Mouse (Mus musculus): ENCODE results near the gene Sugp2. TPM values are rescaled to one million over a fixed set of nuclear protein-coding genes. Genes with fewer than 3 reads are reported as not detected.

Gene Sugp2
- total RNA-seq, 2 experiments from 2014 or later, result 56.4 to 62.5 TPM

DNA sequence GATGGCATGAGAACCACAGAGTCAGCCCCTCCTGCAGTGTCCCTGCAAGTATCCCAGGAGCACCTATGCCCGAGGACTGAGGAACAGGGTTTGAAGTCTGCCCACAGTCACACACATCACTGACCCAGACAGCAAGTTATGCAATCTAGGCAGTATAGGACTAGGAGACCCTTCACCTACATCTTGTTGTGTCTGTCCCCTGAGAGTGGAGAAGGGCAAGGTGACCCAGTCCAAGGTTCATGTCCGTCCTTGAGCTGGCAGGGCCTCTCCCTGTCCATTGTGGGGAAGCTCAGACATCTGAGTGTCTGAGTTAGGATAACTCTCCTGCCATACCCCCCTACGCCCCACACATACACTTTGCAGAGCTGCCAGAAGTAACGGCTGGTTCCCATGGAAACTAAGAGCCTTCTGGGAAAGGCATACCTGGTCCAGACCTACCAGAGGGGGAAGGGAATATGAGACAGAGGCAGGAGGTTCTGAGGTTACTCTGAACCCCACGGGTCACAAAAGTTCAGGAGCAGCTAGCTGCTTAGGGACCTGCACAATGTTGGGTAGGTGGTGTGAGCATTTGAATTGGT, 14.8 kb upstream of the Sugp2 start:
- ATAC-seq (replicated peaks; ENCODE audit: poor library complexity, severe bottlenecking), result no peak

DNA sequence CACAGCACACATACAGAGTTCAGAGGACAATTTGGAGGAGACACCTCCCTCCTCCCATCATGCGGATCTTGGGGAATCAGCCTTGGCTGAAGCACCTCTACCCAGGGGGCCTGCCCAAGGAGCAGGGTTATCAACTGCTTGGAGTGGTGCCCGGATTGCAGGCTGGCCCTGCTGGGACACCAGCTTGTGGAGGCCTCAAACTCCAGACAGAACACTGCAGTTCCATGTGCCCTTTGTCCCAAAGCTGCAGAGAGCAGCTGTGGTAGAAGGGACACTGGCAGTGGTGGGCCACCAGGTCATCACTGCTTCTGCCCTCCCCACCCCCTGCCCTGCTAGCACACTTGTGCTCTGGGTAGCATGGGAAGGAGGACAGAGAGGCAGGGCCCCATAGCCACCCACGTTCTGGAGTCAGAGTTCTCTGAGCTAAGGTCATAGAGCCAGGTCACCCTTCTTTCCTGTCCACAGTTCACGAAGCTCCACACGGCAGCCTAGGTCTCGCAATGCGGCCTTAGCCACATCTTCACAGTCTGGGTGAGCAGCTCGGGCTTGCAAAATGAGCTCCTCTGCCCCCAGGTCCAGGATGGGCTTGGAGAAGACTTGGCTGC, 13.7 kb upstream of the Sugp2 start:
- no peak for ATAC-seq (replicated peaks; ENCODE audit: poor library complexity, severe bottlenecking)

DNA sequence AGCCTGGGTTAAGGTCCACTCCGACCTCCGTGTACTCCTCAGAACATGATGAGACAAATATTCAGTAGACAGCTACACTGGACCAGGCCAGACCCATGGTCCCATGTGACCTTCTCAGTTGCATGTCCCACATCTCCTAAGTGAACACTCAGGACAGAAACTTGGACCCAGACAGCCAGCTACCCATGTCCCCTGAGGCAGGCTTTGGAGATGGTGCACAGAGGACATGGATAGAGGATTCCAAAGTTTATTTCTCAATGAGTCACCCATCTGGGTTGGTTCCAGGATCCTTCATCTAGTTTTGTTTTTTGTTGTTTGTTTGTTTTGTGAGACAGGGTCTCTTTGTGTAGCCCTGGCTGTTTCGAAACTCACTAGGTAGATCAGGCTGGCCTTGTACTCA, 13.1 kb upstream of the Sugp2 start:
- ATAC-seq (replicated peaks; ENCODE audit: poor library complexity, severe bottlenecking), result no peak

DNA sequence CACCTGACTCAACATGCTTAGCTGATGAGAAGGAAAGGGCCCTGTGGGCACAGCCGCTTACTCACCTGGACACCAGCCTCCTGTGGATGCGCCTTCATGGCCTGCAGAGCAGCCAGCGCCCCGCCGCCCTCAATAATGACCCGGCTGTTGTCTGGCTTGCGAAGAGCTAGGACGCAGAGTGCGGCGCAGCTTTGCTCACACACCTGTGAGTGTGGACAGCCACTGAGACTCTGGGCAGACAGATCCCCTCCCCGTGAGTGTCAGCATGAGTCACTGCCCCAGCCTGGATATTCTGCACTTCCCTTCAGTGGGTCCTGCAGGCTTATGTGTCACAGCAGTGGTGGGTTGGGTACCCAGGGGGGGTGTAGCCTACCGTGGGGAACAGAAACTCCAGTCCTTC, 12.0 kb upstream of the Sugp2 start:
- ATAC-seq (replicated peaks; ENCODE audit: poor library complexity, severe bottlenecking), result peak; percentile 49

DNA sequence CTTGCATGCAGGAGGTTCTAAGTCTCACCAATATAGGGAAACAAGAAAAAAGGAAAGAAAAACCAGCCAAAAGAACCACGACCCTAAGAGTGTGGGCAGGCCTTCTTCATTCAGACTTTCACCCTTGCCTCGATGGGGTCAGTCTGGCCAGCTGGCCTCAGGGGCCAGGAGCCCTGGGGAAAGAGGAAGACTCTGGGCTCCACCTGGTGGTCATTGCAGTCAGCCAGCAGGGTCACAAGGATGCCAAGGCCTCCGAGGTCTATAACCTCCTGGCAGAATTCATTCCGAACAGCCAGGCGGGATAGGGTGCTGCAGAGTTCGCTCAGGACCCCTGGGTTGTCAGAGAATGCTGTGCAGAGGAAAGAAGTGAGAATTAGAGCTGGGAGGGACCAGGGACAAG, 10.7 kb upstream of the Sugp2 start:
- ATAC-seq (replicated peaks; ENCODE audit: poor library complexity, severe bottlenecking), result no peak

DNA sequence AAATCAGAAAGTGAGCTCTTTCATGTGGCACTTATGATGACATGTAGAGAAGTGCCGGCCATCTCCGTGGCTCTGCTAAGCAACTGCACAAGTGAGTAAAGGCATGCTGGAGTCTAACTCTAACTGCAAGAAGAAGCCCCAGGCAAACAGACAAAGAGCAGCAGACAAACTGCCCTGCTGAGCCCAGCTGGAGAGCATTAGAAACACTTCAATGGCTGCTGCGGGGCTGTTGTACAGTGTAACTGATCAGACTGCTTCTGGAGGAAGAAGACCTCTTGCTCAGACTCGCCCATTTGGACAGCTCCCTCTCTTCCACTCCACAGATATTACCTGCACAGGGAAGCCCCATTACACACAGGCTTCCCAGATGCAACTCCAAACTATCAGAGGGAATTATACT, 6.0 kb upstream of the Sugp2 start:
- no peak for ATAC-seq (replicated peaks; ENCODE audit: poor library complexity, severe bottlenecking)

DNA sequence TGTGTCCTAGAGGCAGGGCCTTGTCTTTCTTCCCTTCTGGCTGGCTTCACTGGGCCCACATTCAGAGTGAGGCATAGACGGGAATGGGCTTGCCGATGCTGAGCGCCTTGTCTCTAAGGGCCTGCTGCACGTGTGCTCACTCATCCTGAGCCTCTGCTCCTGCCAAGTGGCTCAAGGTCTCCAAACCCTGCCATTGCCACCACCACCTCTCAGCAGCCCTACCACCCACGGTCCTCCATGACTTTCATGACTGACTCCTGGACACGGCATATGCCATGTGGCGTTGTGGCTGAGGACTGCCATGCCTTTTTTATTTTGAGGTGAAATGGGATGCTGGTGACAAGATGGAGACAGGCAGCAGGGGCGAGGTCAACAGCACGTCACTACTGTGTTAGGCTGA, 3.2 kb upstream of the Sugp2 start:
- no peak for ATAC-seq (replicated peaks; ENCODE audit: poor library complexity, severe bottlenecking)

DNA sequence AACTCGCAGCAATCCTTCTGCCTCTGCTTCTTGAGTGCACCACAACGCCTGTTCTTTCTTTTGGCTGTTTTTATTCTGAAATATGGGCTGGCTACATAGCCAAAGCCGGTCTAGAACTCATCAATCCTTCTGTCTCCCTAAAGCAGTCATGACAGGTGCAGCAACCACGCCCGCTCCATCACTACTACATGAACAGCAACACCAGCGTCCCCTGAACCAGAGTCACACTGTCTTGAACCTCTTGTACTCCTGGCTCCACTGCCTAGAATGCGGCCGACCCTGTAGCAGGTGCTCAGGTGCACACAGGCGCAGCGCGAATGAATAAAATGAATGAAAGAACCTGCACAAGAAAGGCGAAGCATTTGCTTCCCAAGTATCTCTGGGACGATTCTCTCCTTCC, 420 bp upstream of the Sugp2 start:
- no peak for ATAC-seq (replicated peaks; ENCODE audit: poor library complexity, severe bottlenecking)

DNA sequence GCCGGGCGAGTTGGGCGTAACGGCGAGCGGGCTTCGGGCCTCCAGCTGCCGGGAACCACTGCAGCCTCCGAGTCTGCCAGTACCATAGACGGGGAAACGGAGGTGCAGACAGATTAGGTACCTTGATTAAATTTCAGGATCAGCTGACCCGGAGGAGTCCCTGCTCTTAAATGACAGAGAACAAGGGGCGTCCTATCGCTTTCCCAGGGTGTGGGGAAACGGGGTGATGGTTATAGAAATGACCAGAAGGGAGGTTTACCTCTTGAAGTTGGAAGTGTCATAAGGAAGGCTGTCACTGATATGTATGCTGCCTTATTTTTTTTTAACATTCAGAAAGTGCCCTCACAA, 729 bp downstream of the Sugp2 start:
- no peak for ATAC-seq (replicated peaks; ENCODE audit: poor library complexity, severe bottlenecking)

DNA sequence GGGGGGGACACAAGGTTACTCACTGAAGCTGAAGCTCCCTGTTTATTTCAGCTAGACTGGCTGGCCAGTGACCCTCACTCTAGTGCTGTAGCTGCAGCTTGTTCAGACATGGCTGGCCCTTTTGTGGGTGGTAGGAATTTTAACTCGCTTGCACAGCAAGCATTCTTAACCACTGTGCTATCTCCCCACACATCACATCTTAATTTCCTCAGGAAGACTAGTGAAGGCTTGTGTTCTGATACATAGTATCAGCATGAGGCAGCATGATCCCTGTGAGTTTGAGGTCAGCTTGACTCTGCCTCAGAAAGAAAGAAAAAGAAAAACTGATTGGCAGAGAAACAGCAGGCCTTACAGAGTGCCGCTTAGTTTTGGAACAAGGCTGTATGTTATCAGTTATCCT, 3.8 kb downstream of the Sugp2 start:
- ATAC-seq (replicated peaks; ENCODE audit: poor library complexity, severe bottlenecking), result no peak

DNA sequence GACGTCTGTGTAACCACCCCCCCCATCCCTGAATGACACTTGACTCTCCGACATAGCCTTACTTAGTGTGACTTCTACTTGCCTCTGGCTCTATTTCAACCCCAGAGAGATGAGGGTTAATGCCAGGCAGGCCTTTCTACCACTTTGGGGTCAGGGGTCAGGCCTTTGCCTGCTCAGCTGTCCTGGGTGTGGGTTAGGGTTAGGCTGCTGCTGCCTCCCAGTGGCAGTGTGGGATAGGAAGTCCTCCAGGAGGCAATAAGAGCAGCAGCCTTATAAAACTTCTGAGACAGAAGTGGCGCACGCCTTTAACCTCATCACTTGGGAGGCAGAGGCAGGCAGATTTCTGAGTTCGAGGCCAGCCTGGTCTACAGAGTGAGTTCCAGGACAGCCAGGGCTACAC, 6.6 kb downstream of the Sugp2 start:
- ATAC-seq (replicated peaks; ENCODE audit: poor library complexity, severe bottlenecking), result no peak

DNA sequence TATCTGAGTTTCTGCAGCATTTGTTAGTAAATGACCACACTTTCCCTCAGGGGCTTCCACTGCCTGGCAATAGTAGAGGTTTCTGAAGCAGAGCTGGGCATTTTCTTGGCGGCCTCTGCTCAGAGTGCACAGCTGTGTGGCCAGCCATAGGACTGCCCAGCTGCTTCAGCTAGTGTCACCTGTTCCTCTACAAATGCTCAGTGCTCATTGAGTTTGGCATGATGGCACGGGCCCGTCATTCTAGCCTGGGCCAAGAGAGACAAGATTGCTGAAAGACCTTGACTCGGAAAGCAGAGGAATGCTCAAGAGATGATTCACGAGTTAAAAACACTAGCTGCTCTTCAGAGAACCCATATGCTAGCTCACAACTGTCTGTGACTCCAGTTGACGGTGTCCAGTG, 12.6 kb downstream of the Sugp2 start:
- no peak for ATAC-seq (replicated peaks; ENCODE audit: poor library complexity, severe bottlenecking)

DNA sequence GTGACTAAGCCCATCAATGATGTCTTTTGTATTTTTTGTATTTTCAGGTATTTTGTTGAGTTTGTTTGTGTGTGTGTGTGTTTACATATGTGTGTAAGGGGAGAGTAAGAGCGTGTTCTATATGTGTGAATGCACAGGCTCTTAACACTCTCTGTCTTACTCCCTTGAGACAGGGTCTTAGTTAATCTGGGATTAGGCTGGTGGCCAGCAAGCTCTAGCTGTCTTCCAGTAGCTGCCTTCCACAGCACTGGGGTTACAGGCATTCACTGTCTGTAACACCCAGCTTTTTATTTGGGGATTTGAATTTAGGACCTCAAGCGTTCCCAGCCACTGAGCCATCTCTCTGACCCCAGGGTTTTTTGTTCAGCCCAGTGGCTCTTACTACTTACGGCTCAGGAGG, 13.8 kb downstream of the Sugp2 start:
- no peak for ATAC-seq (replicated peaks; ENCODE audit: poor library complexity, severe bottlenecking)

DNA sequence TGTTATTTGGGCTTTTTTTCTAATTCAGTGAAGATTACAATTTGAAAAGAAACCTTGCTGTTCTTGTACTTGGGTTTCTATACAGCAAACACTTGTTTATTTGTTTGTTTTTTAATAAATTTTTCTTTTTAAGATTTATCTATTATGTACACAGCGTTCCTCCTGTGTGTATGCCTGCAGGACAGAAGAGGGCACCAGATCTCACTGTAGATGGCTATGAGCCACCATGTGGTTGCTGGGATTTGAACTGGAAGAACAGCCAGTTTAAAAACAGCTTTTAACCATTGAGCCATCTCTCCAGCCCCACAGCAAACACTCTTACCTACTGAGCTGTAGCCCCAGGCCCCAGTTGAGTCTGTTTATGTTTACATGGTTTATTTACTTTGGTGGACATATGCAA, 20.6 kb downstream of the Sugp2 start:
- ATAC-seq (replicated peaks; ENCODE audit: poor library complexity, severe bottlenecking), result no peak

DNA sequence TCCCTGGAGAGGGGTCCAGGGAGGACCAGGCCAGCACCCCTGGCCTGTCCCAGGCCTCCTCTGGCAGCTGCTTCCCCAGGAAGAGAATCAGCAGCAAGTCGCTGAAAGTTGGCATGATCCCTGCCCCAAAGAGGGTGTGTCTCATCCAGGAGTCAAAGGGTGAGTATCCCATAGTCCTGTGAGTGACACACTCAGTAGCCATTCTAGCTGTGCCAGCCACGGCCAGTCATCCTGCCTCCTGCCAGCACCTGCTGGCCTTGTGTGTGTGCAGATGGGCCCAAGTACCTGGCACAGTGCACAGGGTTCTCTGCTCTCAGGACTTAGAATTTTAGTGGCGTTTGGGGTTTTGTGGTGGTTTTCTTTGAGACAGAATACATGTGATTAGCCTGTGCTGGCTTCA, 23.4 kb downstream of the Sugp2 start:
- ATAC-seq (replicated peaks; ENCODE audit: poor library complexity, severe bottlenecking), result no peak

DNA sequence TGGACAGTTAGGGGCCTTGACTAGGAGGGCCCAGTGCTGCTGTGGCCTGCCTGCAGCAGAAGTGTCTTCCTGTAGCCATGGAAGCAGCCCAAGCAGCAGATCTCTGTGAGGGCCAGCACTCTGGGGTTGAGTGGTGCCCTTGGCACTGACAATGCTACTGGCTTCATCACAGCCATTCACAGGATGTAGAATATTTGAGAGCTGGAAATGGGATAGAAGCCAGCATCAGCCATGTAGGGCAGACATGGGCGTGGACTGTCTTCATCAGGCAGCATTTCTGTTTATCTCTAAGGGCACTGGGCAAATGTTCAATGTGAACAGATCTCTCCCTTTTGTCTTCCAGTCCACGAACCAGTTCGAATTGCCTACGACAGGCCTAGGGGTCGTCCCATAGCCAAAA, 24.6 kb downstream of the Sugp2 start:
- no peak for ATAC-seq (replicated peaks; ENCODE audit: poor library complexity, severe bottlenecking)

DNA sequence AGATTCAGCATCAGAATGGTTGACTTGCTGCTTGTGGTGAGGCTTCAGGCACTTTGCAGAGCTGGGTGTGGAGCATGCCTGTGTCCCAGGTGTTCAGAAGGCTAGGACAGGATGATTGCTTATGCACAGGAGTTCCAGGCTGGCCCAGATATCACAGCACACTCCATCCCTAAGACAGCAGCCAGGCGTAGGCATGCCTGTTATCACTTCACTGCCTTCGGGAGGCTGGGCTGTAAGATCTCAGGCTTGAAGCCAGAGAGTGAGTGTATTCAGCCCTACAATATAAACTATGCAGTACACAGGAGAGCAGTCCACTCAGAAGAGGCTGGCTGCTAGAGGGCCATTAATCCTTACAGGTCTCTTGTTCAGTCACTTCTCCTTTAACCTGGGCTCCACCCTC, 25.0 kb downstream of the Sugp2 start:
- no peak for ATAC-seq (replicated peaks; ENCODE audit: poor library complexity, severe bottlenecking)

DNA sequence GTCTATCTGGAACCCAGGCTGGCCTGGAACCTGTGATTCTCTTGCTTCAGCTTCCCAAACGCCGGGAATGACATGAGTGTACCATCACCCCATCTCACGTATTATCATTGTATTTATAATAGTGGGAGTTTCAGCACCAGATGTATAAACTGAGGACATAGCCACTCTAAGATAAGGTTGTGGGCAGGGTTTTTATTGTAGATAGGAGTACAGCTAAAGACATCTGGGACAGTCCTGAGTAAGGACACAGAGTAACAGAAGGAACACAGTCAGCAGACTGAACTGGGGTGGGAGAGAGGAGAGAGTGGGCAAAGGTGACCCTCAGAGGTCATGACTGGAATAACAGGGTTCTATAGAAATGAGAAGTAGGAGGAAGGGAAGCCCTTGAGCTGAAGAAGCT, 33.6 kb downstream of the Sugp2 start:
- peak; percentile 20; the same call in 1 of the 2 replicates for ATAC-seq (replicated peaks; ENCODE audit: poor library complexity, severe bottlenecking)

DNA sequence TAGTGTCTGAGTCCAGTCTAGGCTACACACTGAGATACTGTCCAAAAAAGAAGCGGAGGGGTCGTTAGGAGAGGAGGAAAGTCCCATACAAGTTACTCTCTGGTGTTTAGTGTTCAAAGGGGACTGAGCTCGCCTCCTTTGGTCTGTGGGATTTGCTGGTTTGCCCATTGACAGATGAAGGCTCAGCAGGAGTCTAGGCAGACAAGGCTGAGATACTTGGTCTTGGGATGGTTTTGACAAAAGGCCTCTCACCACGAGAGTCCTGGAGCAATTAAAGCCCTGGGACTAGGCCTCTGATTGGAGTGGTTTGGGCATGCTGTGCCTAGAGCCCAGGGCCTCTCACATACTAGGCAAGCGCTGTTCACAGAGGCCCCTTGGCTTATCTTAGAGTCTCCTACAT, 34.3 kb downstream of the Sugp2 start:
- no peak for ATAC-seq (replicated peaks; ENCODE audit: poor library complexity, severe bottlenecking)

DNA sequence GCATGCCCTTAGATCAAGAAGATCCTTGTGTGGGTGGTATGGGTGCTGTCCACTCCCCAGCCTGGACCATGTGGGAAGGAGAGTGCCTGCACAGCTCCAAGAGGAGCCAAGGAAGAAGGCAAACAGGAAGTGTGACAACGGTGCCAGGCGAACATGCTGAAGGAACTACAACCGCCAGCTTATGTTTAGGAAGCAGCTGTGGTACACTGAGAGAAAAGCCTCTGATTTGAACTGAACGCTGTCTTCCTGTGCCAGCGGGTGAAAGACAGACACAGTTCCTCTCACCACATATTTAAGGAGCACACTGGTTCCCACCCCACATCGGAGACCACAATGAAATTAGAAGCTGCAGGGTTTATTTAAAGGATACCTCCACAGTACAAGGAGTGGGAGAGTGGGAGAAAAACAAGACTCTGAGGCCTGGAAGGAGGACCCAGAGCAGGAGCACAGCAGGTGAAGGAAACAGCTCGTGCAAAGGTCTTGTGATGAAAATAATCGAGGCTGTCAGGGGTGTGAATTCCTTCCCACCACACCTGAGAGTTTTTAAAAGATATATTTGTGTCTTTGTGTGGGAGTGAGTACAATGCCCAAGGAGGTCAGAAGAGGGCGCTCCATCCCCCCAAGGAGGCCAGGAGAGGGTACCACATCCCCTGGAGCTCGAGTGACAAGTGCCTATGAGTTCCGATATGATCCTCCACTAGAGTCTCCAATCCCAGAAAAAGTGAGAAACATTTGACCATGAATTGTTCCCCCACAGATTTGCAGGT, 35.0 kb downstream of the Sugp2 start:
- ATAC-seq (replicated peaks; ENCODE audit: poor library complexity, severe bottlenecking), result peak; percentile 57

DNA sequence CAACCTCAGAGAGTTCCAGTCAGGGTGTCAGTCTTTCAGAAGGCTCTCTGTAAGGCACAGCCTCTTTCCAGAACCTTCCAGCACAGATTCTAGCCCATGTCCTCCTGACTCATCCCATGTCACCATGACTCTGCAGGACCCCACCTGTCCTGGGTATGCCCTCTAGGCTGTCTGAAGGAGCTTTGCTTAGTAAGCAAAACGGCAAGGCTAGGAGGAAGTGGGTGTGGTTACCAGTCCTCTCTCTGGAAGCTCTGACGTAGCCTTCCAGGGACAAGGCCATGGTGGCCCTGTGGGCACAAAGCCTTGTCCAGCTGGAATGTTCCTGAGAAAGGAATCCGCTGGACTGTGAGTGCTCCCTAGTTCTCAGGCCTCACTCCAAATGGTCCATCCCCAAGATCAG, 38.9 kb downstream of the Sugp2 start:
- ATAC-seq (replicated peaks; ENCODE audit: poor library complexity, severe bottlenecking), result peak; percentile 59

DNA sequence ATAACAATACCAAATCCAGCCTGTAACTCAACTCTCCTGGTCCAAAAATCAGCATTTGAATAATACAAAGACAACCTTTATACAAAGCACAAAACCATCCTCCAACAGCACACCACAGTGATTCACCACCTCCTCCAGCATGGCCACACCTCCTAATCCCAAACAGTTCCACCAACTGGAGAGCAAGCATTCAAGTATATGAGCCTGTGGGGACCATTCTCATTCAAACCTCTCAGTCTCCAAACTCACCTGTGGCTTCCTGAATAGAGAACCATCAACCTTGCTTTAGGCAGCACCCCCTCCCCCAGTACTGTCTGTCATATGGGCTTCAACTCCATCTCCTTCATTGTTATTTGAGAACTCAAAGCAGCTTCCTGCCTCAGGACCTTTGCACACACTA, 40.3 kb downstream of the Sugp2 start:
- ATAC-seq (replicated peaks; ENCODE audit: poor library complexity, severe bottlenecking), result no peak
